22 mouse cellular contexts compared by ENCODE assay signal in genomic region chr11:78100746-78101145, GRCm38 (mm10). TPM values are rescaled to one million over a fixed set of nuclear protein-coding genes. Genes with fewer than 3 reads are reported as not detected.
DNase-seq lines count a peak whose midpoint lies in the region; ATAC-seq and TF ChIP-seq lines count a peak whose summit lies in the region.
"Had no signal": no experiment of that assay in that cellular context is flagged by ENCODE, and none has a peak within 500 bp of the region (broad histone marks: within the 10 kb centered on the region; RNA-seq: fewer than 3 reads in every experiment).

No protein-coding gene starts in this region.

- no peak for TF ChIP-seq CTCF in liver, postnatal 0 days (IDR thresholded peaks at IDR 0.05; ENCODE audit: low read depth)

- H3K9me3 ChIP-seq in heart, embryonic 12.5 days (replicated peaks), result no peaks in the 10 kb centered on the region
- no peaks in the 10 kb centered on the region for H3K9me3 ChIP-seq in liver, postnatal 0 days (ENCODE audit: low read length)
- H3K9me3 ChIP-seq: embryonic facial prominence, embryonic 13.5 days; limb, embryonic 12.5 days; stomach, embryonic 15.5 days had no signal

- no peak overlapping the region for H3K4me3 ChIP-seq in heart, embryonic 12.5 days
- peak overlapping the region; percentile 15; the same call in 1 of the 2 replicates for H3K4me3 ChIP-seq in liver, postnatal 0 days (ENCODE audit: low read depth, low read length)
- H3K4me3 ChIP-seq: embryonic facial prominence, embryonic 13.5 days; limb, embryonic 12.5 days; stomach, embryonic 15.5 days had no signal

- no peak overlapping the region for H3K4me2 ChIP-seq in heart, embryonic 12.5 days
- H3K4me2 ChIP-seq in liver, postnatal 0 days (ENCODE audit: low read depth, low read length), result peak overlapping the region; percentile 40
- H3K4me2 ChIP-seq: embryonic facial prominence, embryonic 13.5 days; limb, embryonic 12.5 days; lung, embryonic 14.5 days; stomach, embryonic 15.5 days had no signal

- H3K27ac ChIP-seq in heart, embryonic 12.5 days (ENCODE audit: poor library complexity, severe bottlenecking), result peak overlapping the region; percentile 64
- peak overlapping the region; percentile 59; the same call in 1 of the 2 replicates for H3K27ac ChIP-seq in liver, postnatal 0 days (ENCODE audit: low read depth)
- H3K27ac ChIP-seq: embryonic facial prominence, embryonic 13.5 days; limb, embryonic 12.5 days; stomach, embryonic 15.5 days had no signal

- H3K4me1 ChIP-seq in heart, embryonic 12.5 days (replicated peaks), result peaks cover 56% of the 10 kb centered on the region
- H3K4me1 ChIP-seq in liver, postnatal 0 days (ENCODE audit: insufficient read depth), result peaks cover 37% of the 10 kb centered on the region

- H3K9ac ChIP-seq in heart, embryonic 12.5 days, result peak overlapping the region; percentile 38; the same call in 1 of the 2 replicates
- peak overlapping the region; percentile 21; the same call in 1 of the 2 replicates for H3K9ac ChIP-seq in liver, postnatal 0 days (replicated peaks)
- H3K9ac ChIP-seq: embryonic facial prominence, embryonic 13.5 days; limb, embryonic 12.5 days; lung, embryonic 14.5 days; stomach, embryonic 15.5 days had no signal

- H3K27me3 ChIP-seq in heart, embryonic 12.5 days (replicated peaks), result no peaks in the 10 kb centered on the region
- H3K27me3 ChIP-seq in liver, postnatal 0 days (ENCODE audit: insufficient read depth, low read length), result no peaks in the 10 kb centered on the region
- H3K27me3 ChIP-seq: embryonic facial prominence, embryonic 13.5 days; limb, embryonic 12.5 days; stomach, embryonic 15.5 days had no signal

- no peak for ATAC-seq in heart, embryonic 12.5 days (ENCODE audit: insufficient number of reproducible peaks, low FRiP score)
- no peak for ATAC-seq in liver, postnatal 0 days
- ATAC-seq: forebrain, embryonic 16.5 days; hindbrain, embryonic 16.5 days; intestine, embryonic 16.5 days had no signal

- no peak for TF ChIP-seq EP300 in liver, postnatal 0 days (IDR thresholded peaks at IDR 0.05; ENCODE audit: low read depth)

- WGBS in heart, embryonic 12.5 days, result 77% methylated on average over 11 of the region's 11 CpGs
- WGBS in liver, postnatal 0 days (ENCODE audit: insufficient replicate concordance), result 65% methylated on average over 11 of the region's 11 CpGs

- intact Hi-C loops in heart, postnatal 25 days (cut with DNase I), result no loop called here

- no peak for DNase-seq in heart, postnatal 25 days (ENCODE audit: low spot score)
- peak; percentile 17 for DNase-seq in lung, postnatal 36 days
- DNase-seq in lung, adult 18-20 months, result no peak
- no peak for DNase-seq in liver, postnatal 0 days
- DNase-seq in urinary bladder, postnatal 25 days (ENCODE audit: low spot score), result no peak
- no peak for DNase-seq in MN1 (ENCODE audit: low spot score)
- DNase-seq: B cell, adult 2 months; cerebellum, postnatal 10 days; gastrocnemius, postnatal 36 days; lung, embryonic 14.5 days; lung, postnatal 4 days; midbrain, embryonic 14.5 days; right cerebral cortex, postnatal 25 days; thymus, adult 18-20 months; thymus, postnatal 4 days had no signal

- peaks cover 25% of the 10 kb centered on the region for H3K36me3 ChIP-seq in heart, embryonic 12.5 days
- H3K36me3 ChIP-seq in liver, postnatal 0 days (replicated peaks; ENCODE audit: insufficient read depth, low read length), result peaks cover 6% of the 10 kb centered on the region
- H3K36me3 ChIP-seq: stomach, embryonic 15.5 days had no signal

RNA-seq across cellular contexts. Expression of gene Fam222b, which starts 6.3 kb away (rescaled TPM):
- polyA plus RNA-seq in heart, embryonic 12.5 days (2016; fragmentation: Nextera tagmentation; extraction: Ambion mirVana), result 22.6 and 23.3 TPM in 2 replicates
- 10 to 100 TPM; 10.8 to 12.3 TPM for total RNA-seq in heart, postnatal 25 days (2021)
- polyA plus RNA-seq in liver, postnatal 0 days (2015; fragmentation: Nextera tagmentation; extraction: Ambion mirVana), result 5.9 and 7.5 TPM in 2 replicates

RNA-seq across cellular contexts. Expression of gene Eral1, which starts 20.6 kb away (rescaled TPM):
- 22.6 and 23.7 TPM in 2 replicates for polyA plus RNA-seq in heart, embryonic 12.5 days (2016; fragmentation: Nextera tagmentation; extraction: Ambion mirVana)
- total RNA-seq in heart, postnatal 25 days (2021), result 10 to 100 TPM; 25.7 to 27.6 TPM
- polyA plus RNA-seq in liver, postnatal 0 days (2015; fragmentation: Nextera tagmentation; extraction: Ambion mirVana), result 9.3 and 10.6 TPM in 2 replicates
